Mouse (Mus musculus) right cerebral cortex, postnatal 36 days (tissue): ENCODE results near the gene Dusp16.
A peak's percentile ranks its signal among the peaks of the same experiment; 100 is the strongest.

Experiments used
- DNase-seq, 2 experiments: peaks; one replicate each; pipeline ENCODE4 v3.0.0; 2022; ENCODE audit warnings: low spot score in 2 of 2, mixed read lengths in 1 of 2

The Dusp16 gene

DNA sequence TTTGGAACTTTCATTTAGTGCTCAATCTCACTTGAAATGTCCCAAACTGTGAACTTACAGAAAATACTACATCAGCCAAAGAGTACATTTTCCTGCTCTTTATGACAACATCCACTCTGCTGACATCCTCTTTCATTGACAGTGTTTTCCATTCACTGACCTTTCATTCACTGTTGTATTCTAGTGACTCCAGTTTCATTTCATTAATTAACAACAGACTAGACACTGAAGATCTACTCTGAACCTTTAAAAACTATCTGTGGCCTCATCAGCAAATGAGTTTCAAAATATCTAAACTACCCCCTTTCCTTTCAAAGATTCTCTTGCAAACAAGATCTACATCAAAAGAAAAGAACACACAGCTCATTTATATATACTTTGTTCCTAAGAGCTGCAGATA lies 48.9 kb downstream of the Dusp16 start:
- no peak for DNase-seq

GRCm38 (mm10) chr6:134736853-134737252 lies 55.6 kb downstream of the Dusp16 start:
- DNase-seq: no peak

- DNase-seq: no peak
These were observed 58.6 kb downstream of the Dusp16 start for GRCm38 (mm10) chr6:134733800-134734221.

- DNase-seq: no peak
These were observed 59.6 kb downstream of the Dusp16 start for GRCm38 (mm10) chr6:134732813-134733212.

GRCm38 (mm10) chr6:134730978-134731377 lies 61.4 kb downstream of the Dusp16 start:
- DNase-seq: no peak

- no peak for DNase-seq
These were observed 67.0 kb downstream of the Dusp16 start for GRCm38 (mm10) chr6:134725406-134725805.

DNA sequence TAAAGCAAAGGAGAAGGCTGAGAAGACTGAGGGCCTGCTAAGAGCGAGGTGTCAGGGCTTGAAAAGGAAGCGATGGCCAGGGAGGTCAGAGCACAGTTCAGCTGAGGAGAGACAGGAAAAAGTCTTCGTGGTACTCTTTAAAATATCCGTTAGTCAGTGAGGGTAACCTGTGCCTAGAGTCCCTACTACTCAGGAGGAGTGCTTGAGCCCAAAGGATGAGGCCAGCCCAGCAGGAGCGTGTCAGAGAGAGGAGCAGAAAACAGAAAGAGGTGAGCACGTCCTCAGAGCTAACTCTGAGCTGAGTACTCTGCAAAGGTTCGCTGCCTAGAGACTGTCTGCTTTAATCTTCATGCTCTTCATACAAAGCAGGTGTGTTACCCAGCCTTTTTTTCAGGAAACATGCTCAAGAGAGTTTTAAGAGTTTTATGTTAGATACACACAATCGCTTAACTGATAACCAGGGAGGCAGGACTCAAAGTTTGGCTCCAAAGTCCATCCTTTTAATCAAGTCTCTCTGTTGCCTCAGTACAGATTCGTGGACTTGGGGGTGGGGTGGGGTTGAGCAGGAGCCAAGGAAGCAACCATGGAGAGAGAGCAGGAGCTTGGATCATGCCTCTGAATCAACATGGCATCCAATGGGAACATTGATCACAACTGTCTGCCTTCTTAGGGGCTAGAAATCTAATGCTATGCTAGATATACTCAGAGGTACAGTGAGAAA lies 68.4 kb downstream of the Dusp16 start:
- DNase-seq: no peak

DNA sequence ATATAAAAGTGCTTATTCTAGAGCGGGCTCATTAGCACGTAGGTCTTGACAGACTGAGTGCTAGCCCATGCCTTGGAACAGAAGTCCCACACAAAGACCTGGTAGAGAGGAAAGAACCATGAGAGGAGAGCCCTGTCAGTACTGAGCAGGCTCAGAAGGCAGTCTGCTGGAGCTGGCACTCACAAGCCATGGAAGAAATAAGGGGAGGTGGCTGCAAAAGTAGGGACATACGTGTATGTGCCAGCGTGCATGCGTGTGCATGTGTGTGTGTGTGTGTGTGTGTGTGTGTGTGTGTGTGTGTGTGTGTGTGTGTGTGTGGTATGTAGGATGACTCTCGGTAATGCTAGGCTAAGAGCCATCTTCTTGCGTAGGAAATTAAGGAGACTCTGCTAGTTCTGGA lies 69.1 kb downstream of the Dusp16 start:
- no peak for DNase-seq

GRCm38 (mm10) chr6:134722906-134723305 lies 69.5 kb downstream of the Dusp16 start:
- no peak for DNase-seq

DNA sequence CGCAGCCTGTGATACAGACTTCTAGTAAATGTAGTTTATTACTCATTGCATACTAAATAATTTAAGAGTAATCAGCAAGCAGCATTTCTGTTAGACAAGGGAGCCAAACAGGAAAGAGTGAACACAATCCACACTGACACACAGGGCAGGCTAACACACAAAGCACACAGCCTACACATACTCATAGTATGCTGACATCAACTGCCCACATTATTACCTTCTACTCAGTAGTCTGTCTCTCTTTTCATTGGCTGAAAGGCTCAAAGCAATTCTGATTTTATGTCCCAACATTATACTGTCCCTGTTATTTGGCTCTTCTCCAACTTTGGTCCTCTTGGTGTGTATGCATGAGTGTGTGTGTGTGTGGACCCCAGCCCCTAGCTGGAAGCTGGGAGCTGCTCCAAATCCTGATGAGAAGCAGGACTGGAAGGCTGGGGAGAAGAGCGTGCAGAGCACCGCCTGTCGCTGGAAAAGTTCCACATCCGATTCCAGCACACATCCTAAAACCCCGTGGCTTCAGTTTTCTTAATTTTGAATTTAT lies 70.6 kb downstream of the Dusp16 start:
- DNase-seq: no peak

GRCm38 (mm10) chr6:134720150-134720549 lies 72.3 kb downstream of the Dusp16 start:
- no peak for DNase-seq

GRCm38 (mm10) chr6:134719156-134719555 lies 73.3 kb downstream of the Dusp16 start:
- no peak for DNase-seq

DNA sequence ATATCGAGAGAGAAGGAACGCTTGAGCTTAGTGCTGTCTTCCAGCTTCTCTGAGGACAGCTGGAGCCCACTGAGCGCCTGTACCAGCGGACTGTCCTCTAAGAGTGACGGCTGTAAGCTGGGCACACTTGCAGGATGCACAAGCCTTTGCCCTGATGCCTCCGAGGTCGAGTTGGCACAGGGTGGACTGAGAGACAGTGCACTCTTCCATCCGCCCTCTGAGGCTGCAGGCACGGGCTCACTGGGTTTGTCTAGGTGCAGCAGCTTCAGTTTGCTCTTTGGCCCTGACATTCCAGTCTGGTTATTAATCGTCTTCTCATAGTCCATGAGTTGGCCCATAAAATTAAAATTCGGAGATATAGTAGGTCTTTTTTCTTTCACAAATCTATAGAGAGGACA lies 73.8 kb downstream of the Dusp16 start:
- no peak for DNase-seq

DNA sequence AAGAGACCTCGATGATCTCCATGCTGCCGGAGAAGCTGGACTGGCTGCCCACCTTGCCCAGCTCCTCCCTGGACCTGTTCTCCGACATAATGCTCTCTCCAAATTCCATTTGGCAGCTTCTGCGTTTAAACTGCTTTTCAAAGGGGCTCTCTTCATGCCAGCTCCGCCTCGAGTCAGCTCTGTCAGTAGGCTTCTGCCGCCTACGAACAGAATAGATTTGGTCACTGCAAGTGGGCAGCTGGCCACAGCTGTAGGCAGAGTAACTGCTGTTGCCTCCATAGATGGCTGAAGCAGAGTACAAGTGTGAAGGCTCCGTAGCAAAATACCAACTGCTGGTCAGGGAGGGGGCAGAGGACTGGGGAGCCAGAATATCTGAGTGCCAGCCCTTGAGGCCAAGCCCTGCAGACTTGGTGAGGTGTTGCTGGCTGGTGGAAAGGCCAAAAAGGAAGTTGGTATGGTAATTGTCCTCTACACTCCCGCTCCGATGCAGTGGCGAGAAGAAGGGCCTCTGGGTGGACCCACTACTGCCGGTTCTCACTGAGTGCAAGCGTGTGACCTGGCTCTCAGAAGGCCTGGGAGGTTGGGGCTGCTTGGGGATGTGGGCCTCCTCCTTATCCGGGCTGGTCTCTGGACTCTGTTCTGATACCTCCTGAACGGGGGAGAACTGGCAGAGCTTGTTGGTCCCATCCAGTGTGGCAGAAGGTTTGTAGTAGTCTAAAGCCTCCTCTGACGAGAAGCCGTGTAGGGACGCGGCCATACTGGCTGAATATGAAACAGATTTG lies 74.3 kb downstream of the Dusp16 start:
- peak; percentile 39 to 55 for DNase-seq

DNA sequence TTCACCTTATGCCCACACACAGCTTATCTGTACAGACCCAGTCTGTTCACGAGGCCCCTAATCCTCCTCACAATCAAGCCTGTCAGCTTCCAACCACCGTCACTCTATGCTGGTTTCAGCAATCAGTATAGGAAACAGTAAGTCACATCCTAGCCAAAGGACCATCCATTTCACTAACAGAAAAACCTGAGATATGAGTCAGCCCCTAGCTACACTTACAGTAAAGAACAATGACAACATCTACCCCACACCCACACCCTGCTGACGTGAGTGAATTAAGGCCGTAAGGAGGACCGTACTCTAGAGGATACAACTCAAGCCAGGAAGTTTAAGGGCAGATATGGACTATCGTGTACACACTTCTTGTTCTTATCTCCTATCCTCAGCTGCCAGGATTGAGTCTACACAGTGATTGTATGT lies 76.2 kb downstream of the Dusp16 start:
- no peak for DNase-seq

DNA sequence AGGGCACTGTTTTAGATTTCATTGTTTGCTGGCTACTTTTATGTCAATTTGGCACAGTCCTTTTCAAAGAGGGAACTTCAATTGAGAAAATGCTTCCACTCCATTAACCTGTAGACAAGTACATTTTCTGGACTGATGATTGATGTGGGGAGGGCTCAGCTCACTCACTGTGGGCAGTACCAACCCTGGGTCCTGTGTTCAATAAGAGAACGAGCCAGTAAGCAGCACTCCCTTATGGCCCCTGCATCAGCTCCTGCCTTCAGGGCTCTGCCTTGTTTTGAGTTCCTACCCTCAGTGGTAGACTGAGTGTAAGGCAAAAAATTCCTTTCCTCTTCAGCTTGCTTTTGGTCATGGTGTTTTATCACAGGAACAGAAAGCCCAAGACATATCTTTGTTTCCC lies 78.5 kb downstream of the Dusp16 start:
- no peak for DNase-seq

- no peak for DNase-seq
These were observed 79.1 kb downstream of the Dusp16 start for GRCm38 (mm10) chr6:134713321-134713720.

DNA sequence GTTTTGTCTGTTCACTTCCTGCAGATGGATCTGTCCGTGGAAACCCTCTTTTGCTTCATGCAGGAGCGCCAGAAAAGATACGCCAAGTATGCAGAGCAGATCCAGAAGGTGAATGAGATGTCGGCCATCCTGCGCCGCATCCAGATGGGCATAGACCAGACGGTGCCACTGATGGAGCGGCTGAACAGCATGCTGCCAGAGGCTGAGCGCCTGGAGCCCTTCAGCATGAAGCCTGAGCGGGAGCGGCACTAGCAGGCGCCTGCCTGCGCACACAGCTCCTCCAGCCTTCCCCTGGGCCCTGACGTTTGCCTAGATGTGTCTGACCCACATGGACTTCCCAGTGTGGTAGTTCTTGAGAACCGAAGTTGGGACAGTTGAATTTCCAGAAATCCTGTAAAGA lies 82.4 kb downstream of the Dusp16 start:
- no peak for DNase-seq

DNA sequence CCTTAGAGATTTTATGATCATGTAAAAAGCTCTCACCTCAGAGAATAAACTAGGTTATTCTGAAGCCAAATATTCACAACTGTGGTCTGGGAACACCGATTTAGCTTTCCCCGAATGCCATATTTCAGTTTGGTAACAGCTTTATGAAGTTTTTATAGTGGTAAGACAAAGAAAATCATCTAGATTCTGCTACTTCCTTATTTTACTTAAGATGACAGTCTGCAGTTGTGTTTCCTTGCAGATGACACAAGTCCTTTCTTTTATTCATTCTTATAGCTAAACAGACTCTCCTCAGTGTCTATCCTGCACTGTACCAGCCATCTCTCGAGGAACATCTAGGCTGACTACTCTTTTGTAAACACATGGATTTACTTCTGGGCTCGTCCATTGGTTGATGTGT lies 86.0 kb downstream of the Dusp16 start:
- no peak for DNase-seq

DNA sequence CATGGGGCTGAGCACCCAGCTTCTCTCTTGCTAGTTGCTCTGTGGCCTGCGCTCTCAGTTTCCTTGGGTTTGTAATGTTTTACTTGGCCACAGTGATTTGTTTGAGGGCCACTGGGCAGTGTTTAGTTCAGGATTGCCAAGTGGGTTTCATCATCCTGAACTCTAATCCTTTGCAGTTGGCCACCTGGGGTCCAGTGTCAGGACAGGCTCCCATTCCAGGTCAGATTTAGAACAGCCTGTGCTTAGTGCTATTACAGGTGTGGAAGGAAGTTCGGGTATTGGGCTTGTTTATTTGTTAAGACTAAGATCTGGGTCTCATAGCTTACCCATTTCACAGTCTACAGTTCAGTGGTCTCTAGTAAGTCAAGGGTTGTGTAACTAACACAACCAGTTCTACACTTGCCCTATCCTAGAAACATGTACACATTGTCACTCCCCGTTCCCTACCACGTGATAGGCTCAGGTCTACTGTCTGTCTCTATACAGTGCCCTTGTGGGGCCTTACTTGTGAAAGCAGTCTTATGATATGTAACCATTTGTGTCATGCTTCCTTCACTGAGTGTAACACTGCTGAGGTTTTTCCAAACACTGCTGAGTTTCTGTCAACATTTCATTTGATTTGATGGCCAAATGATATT lies 89.3 kb downstream of the Dusp16 start:
- DNase-seq: no peak

- no peak for DNase-seq
These were observed 90.2 kb downstream of the Dusp16 start for GRCm38 (mm10) chr6:134702184-134702583.

- no peak for DNase-seq
These were observed 91.2 kb downstream of the Dusp16 start for GRCm38 (mm10) chr6:134701211-134701602.
